Mouse (Mus musculus) lung, postnatal 0 days (tissue): ENCODE results near the gene Prl7c1. TPM values are rescaled to one million over a fixed set of nuclear protein-coding genes. Genes with fewer than 3 reads are reported as not detected.
"Not testable (repeated sequence)": the region's sequence is repeated elsewhere in the genome, so short reads cannot be mapped to it uniquely, and the experiment has no call there.

Experiments used
- ATAC-seq: fragments of 200-750 bp; cut with Nextera tagmentation; 2 replicates; pipeline ENCODE4 v1.8.0; 2017; ENCODE audit warnings: moderate library complexity
- DNase-seq: peaks from one replicate; pipeline ENCODE4 v3.0.0-alpha.2; 2016; ENCODE audit warnings: low spot score
- H3K27ac ChIP-seq: fragments of 300-500 bp; sonication (generic); 2 replicates; pipeline ENCODE4 v1.5.1; 2014; ENCODE audit warnings: antibody characterized with exemption, mild to moderate bottlenecking, low read length, mixed read lengths
- H3K27me3 ChIP-seq: fragments of 300-500 bp; sonication (generic); replicated peaks from 2 replicates; pipeline ENCODE4 v1.6.1; 2014; ENCODE audit warnings: low read length, mixed read lengths; ENCODE audit not compliant: insufficient read depth
- H3K36me3 ChIP-seq: fragments of 300-500 bp; sonication (generic); 2 replicates; pipeline ENCODE4 v1.6.1; 2014; ENCODE audit warnings: low read length, mixed read lengths; ENCODE audit not compliant: insufficient read depth
- H3K4me1 ChIP-seq: fragments of 300-500 bp; sonication (generic); 2 replicates; pipeline ENCODE4 v1.6.1; 2014; ENCODE audit warnings: antibody characterized with exemption, low read depth, low read length, mixed read lengths; ENCODE audit not compliant: insufficient read depth
- H3K4me2 ChIP-seq: fragments of 300-500 bp; sonication (generic); replicated peaks from 2 replicates; pipeline ENCODE4 v1.6.1; 2014; ENCODE audit warnings: low read depth, mild to moderate bottlenecking, low read length, moderate library complexity, mixed read lengths
- H3K4me3 ChIP-seq: fragments of 300-500 bp; sonication (generic); 2 replicates; pipeline ENCODE4 v1.5.1; 2014; ENCODE audit warnings: low read depth, low read length
- H3K9ac ChIP-seq: fragments of 300-500 bp; sonication (generic); replicated peaks from 2 replicates; pipeline ENCODE4 v1.6.1; 2014; ENCODE audit warnings: low read depth, mild to moderate bottlenecking
- H3K9me3 ChIP-seq: fragments of 300-500 bp; sonication (generic); 2 replicates; pipeline ENCODE4 v1.6.1; 2016; ENCODE audit warnings: low read length, mixed read lengths
- CTCF ChIP-seq: IDR thresholded peaks from 2 replicates; pipeline ENCODE4 v1.5.1; 2016; ENCODE audit warnings: antibody characterized with exemption, mild to moderate bottlenecking
- EP300 ChIP-seq: IDR thresholded peaks from 2 replicates; pipeline ENCODE4 v1.6.1; 2016; ENCODE audit warnings: antibody characterized with exemption, mild to moderate bottlenecking, control low read depth
- WGBS: fragments of 180-500 bp; shearing (Covaris S2); extraction: QIAGEN DNeasy Blood & Tissue Kit; methylation state at CpG from one replicate; pipeline ENCODE4 v1.1.7; 2014; 5-methylcytosine and 5-hydroxymethylcytosine counted together
- polyA plus RNA-seq: library from polyadenylated mRNA; unstranded; fragments of >200 nt; fragmentation: Nextera tagmentation; extraction: Ambion mirVana; gene quantifications from 2 replicates; pipeline ENCODE4 v1.2.1, GENCODE M21; 2015

Gene Prl7c1
- not detected in 2 replicates for polyA plus RNA-seq

DNA sequence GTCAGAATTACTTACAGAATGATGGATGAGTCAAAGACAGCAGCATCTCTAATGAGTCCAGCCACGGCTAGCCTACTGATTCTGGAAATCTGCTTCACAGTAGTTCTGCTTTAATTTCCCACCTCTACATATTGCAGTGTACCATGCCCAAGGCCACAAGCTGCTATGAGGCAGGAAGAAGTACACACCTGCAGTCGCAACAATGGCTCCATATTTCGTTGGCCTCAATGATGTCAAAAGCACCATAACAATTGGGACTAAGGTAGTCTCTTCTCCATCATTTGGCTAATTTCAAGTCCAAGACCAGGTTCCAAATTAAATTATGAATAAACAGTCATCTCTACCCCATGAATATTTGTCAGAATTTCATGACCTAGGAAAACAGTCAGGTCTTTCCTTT is at the start of gene Prl7c1:
Gene Prl7c1, minus strand, starts transcription at position 101 of the 400 bp plus-strand sequence.
- H3K4me1 ChIP-seq, H3K36me3 ChIP-seq, H3K9ac ChIP-seq, H3K9me3 ChIP-seq, H3K27ac ChIP-seq, H3K4me2 ChIP-seq, ATAC-seq, H3K4me3 ChIP-seq, DNase-seq, H3K27me3 ChIP-seq: not testable (repeated sequence)
- 96% methylated on average over 2 of the region's 3 CpGs for WGBS

DNA sequence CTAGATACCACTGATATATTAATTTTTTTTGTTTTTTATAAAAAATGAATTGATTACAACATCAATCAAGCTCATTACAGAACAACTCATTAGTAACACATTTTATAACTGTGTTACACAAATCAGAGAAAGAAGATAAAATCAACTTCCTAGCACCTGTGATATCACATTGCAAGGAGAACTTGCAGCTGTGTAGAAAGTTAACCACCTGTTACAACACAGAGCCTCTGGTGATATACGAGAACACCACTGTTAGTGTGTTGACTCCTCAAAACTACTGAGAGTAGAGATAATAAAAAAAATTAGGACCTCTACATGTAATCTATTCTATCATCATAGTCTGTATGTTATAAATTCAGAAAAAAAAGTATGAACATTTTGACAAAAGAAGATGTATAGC is 22.2 kb upstream of the Prl7c1 start:
- no peak for TF ChIP-seq EP300
- TF ChIP-seq CTCF, result no peak
- Histone ChIP-seq H3K4me3 (no peak overlapping the region), H3K4me2 (no peak overlapping the region), H3K27ac (no peak overlapping the region), H3K9me3 (no peaks in the 10 kb centered on the region), H3K4me1 (no peaks in the 10 kb centered on the region), H3K36me3 (no peaks in the 10 kb centered on the region), H3K27me3 (no peaks in the 10 kb centered on the region), H3K9ac (no peak overlapping the region)
- WGBS, result 68% methylated on average over 1 of the region's 1 CpGs
- ATAC-seq (no peak), DNase-seq (no peak)

DNA sequence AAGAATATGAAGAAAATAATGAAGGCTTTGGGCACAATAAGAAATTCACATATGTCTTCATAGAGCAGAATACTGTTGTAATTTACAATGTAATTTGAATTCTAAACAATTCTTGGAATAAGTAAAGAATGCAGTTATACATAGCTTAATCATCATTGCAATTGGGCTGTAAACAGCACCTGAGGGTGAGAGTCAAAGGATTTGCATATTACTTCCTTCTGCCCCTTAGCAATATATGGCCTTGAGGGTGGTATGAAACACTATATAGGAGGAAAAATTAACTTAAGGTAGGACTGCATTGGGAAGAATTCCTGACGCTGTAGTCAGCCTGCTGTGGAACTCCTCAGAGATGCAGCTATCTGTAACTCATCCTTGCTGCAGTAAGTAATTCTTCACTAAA is 20.8 kb upstream of the Prl7c1 start, which contains the start of gene Prl2a1:
Gene Prl2a1, plus strand, starts transcription at position 301 of the 400 bp plus-strand sequence.
- no peak within 1 kb of the TSS for H3K4me3 ChIP-seq
- no peaks in the 10 kb centered on the region for H3K36me3 ChIP-seq
- DNase-seq, result no peak
- no peak within 1 kb of the TSS for H3K9ac ChIP-seq
- TF ChIP-seq CTCF, result no peak
- no peak for TF ChIP-seq EP300
- H3K9me3 ChIP-seq, result no peaks in the 10 kb centered on the region
- H3K27ac ChIP-seq, result no peak within 1 kb of the TSS
- H3K4me1 ChIP-seq, result no peaks in the 10 kb centered on the region
- whole genome bisulfite sequencing, result 60% methylated on average over 1 of the region's 1 CpGs
- no peak for ATAC-seq
- no peaks in the 10 kb centered on the region for H3K27me3 ChIP-seq
- H3K4me2 ChIP-seq, result no peak within 1 kb of the TSS

- Histone ChIP-seq H3K4me3 (no peak overlapping the region), H3K9me3 (no peaks in the 10 kb centered on the region), H3K36me3 (no peaks in the 10 kb centered on the region), H3K27me3 (no peaks in the 10 kb centered on the region), H3K27ac (no peak overlapping the region), H3K9ac (no peak overlapping the region), H3K4me1 (no peaks in the 10 kb centered on the region), H3K4me2 (no peak overlapping the region)
- 69% methylated on average over 4 of the region's 4 CpGs for WGBS
- ATAC-seq, result no peak
- no peak for DNase-seq
- TF ChIP-seq CTCF (no peak), EP300 (no peak)
Measured at GRCm38 (mm10) chr13:27799303-27799702, 18.7 kb upstream of the Prl7c1 start.

GRCm38 (mm10) chr13:27734512-27735186 is 46.0 kb downstream of the Prl7c1 start:
- DNase-seq (no peak), ATAC-seq (no peak)
- TF ChIP-seq CTCF (no peak), EP300 (no peak)
- H3K27me3 ChIP-seq, result no peaks in the 10 kb centered on the region
- H3K27ac ChIP-seq, result no peak overlapping the region
- H3K4me2 ChIP-seq, result no peak overlapping the region
- WGBS, result 84% methylated on average over 10 of the region's 10 CpGs
- H3K4me1 ChIP-seq, result no peaks in the 10 kb centered on the region
- no peak overlapping the region for H3K9ac ChIP-seq
- H3K36me3 ChIP-seq, result no peaks in the 10 kb centered on the region
- H3K4me3 ChIP-seq, result no peak overlapping the region
- no peaks in the 10 kb centered on the region for H3K9me3 ChIP-seq

DNA sequence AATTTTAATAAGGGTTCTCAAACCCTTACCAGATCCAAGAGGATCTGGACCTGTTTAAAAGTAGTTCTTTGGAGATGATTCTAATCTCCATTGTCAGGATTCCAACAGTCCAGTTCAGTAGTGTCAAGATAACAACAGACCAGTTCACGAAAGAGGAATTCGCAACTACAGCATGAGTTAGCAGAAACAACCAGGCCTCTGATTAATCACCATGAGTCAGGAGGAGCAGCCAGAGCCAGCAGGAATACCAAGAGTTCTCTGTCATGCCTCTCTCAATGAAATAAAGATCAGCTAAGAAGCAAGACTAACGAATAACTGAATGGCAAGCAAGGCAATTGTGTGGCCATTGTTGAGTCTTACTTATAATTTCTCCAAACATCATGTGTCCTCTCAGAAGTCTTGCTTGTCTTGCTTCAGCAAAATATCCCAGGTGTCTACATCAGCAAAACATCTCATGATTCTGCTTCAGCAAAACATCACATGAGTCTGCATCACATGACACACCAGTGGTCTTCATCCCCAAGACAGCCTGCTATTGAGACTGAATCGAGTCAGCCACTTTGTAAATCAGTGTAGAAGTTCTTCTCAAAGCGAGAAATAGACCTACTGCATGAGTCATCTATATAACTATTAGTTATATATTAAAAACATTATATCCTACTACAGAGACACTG is 50.2 kb downstream of the Prl7c1 start:
- 78% methylated on average over 5 of the region's 5 CpGs for WGBS
- DNase-seq, H3K4me1 ChIP-seq, H3K36me3 ChIP-seq, H3K4me2 ChIP-seq, ATAC-seq, H3K27ac ChIP-seq, H3K27me3 ChIP-seq, H3K9ac ChIP-seq, H3K4me3 ChIP-seq, H3K9me3 ChIP-seq: not testable (repeated sequence)

DNA sequence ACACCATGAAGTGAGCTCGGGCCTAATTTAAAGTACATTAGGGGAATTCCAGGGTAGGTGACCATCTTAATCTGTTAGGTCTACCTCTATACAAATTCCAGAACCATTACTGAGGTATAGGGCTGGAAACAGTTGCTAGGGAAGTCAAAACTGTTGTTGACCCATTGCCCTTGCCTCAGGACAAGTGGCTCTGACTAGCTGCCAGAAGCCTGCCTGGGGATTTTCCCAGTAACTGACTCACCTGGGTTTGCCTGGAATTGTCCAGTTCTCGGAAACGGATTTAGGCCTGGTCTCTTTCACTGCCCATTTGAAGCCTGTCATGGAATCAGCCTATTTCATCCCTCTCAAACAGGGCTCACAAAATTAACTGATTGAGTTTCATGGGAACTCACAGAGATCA is 55.5 kb downstream of the Prl7c1 start:
- H3K4me2 ChIP-seq, H3K27ac ChIP-seq, H3K27me3 ChIP-seq, ATAC-seq, H3K4me3 ChIP-seq, H3K9ac ChIP-seq, DNase-seq, H3K4me1 ChIP-seq, H3K36me3 ChIP-seq, H3K9me3 ChIP-seq: not testable (repeated sequence)
- WGBS, result 84% methylated on average over 3 of the region's 3 CpGs

Other genes starting within 250 kb of the Prl7c1 start
- not detected in 2 replicates for gene Prl8a9, start 216.2 kb downstream of the Prl7c1 start, polyA plus RNA-seq
- gene Prl8a1, start 198.6 kb downstream of the Prl7c1 start, polyA plus RNA-seq, result not detected in 2 replicates
- not detected in 2 replicates for gene Prl7b1, start 170.2 kb downstream of the Prl7c1 start, polyA plus RNA-seq
- gene Prl7a1, start 138.3 kb downstream of the Prl7c1 start, polyA plus RNA-seq, result not detected in 2 replicates
- not detected in 2 replicates for gene Prl7a2, start 112.8 kb downstream of the Prl7c1 start, polyA plus RNA-seq
- not detected in 2 replicates for gene Prl7d1, start 64.1 kb downstream of the Prl7c1 start, polyA plus RNA-seq
- gene Prl2a1, start 20.9 kb upstream of the Prl7c1 start, polyA plus RNA-seq, result not detected in 2 replicates
- not detected in 2 replicates for gene Prl2c1, start 68.5 kb upstream of the Prl7c1 start, polyA plus RNA-seq
- gene Prl4a1, start 235.4 kb upstream of the Prl7c1 start, polyA plus RNA-seq, result not detected in 2 replicates